25 mouse cellular contexts compared by ENCODE assay signal in genomic region chr8:66445351-66445750, GRCm38 (mm10). TPM values are rescaled to one million over a fixed set of nuclear protein-coding genes. Genes with fewer than 3 reads are reported as not detected.
DNase-seq lines count a peak whose midpoint lies in the region; ATAC-seq and TF ChIP-seq lines count a peak whose summit lies in the region.
"Had no signal": no experiment of that assay in that cellular context is flagged by ENCODE, and none has a peak within 500 bp of the region (broad histone marks: within the 10 kb centered on the region; RNA-seq: fewer than 3 reads in every experiment).

No protein-coding gene starts in this region.

- no peak overlapping the region for H3K4me2 ChIP-seq in midbrain, postnatal 0 days (ENCODE audit: low read depth, low read length, poor library complexity, severe bottlenecking)
- H3K4me2 ChIP-seq in intestine, embryonic 15.5 days (replicated peaks), result no peak overlapping the region
- H3K4me2 ChIP-seq: embryonic facial prominence, embryonic 12.5 days; embryonic facial prominence, embryonic 15.5 days; forebrain, embryonic 15.5 days; heart, embryonic 12.5 days; heart, embryonic 15.5 days; hindbrain, embryonic 14.5 days had no signal

- TF ChIP-seq CTCF in kidney, adult 2 months (conservative IDR thresholded peaks at IDR 0.05; ENCODE audit: insufficient read depth, insufficient read length, low read depth, low read length), result 0 out of 2 replicates have a peak, but pooled peaks have one; percentile 3
- TF ChIP-seq CTCF in midbrain, postnatal 0 days (IDR thresholded peaks at IDR 0.05), result peak; percentile 52
- TF ChIP-seq CTCF in MEL (IDR thresholded peaks at IDR 0.05 in 2 of 3, conservative IDR thresholded peaks at IDR 0.05 in 1 of 3; ENCODE audit: control insufficient read depth in 1 of 3, insufficient read depth in 1 of 3, low read depth in 2 of 3, low read length in 3 of 3, poor library complexity in 1 of 3, severe bottlenecking in 1 of 3), result peak in 2 of 3 experiments; percentile 7 to 41; a peak in 3 of 6 replicates

- H3K4me3 ChIP-seq in kidney, adult 2 months (ENCODE audit: insufficient read depth, low read depth, low read length), result no peak overlapping the region
- H3K4me3 ChIP-seq in midbrain, postnatal 0 days (ENCODE audit: low read depth, low read length), result no peak overlapping the region
- H3K4me3 ChIP-seq in midbrain, embryonic 10.5 days, result no peak overlapping the region
- H3K4me3 ChIP-seq in MEL (ENCODE audit: control insufficient read depth in 1 of 2, insufficient read depth in 1 of 2, low read depth in 2 of 2, low read length in 2 of 2), result no peak overlapping the region
- no peak overlapping the region for H3K4me3 ChIP-seq in intestine, embryonic 15.5 days (replicated peaks)
- H3K4me3 ChIP-seq: embryonic facial prominence, embryonic 12.5 days; embryonic facial prominence, embryonic 15.5 days; forebrain, embryonic 15.5 days; heart, embryonic 12.5 days; heart, embryonic 15.5 days had no signal

- no peak for TF ChIP-seq POLR2A in kidney, adult 2 months (IDR thresholded peaks at IDR 0.05; ENCODE audit: low read depth, low read length)
- no peak for TF ChIP-seq POLR2A in MEL (IDR thresholded peaks at IDR 0.05; ENCODE audit: control insufficient read depth in 1 of 2, insufficient read depth in 1 of 2, low read depth in 1 of 2, low read length in 2 of 2, poor library complexity in 1 of 2)

- no peaks in the 10 kb centered on the region for H3K79me2 ChIP-seq in MEL (ENCODE audit: control insufficient read depth, insufficient read depth, low read length, poor library complexity)

- no peaks in the 10 kb centered on the region for H3K27me3 ChIP-seq in kidney, adult 2 months (replicated peaks; ENCODE audit: control insufficient read depth, insufficient read depth, low read length)
- no peaks in the 10 kb centered on the region for H3K27me3 ChIP-seq in midbrain, postnatal 0 days (ENCODE audit: insufficient read depth, low read length)
- no peaks in the 10 kb centered on the region for H3K27me3 ChIP-seq in midbrain, embryonic 10.5 days (ENCODE audit: low read depth, poor library complexity, severe bottlenecking)
- H3K27me3 ChIP-seq in MEL (ENCODE audit: control insufficient read depth in 1 of 2, insufficient read depth in 2 of 2, low read length in 2 of 2), result no peaks in the 10 kb centered on the region
- H3K27me3 ChIP-seq in intestine, embryonic 15.5 days (replicated peaks), result no peaks in the 10 kb centered on the region
- H3K27me3 ChIP-seq: embryonic facial prominence, embryonic 12.5 days; embryonic facial prominence, embryonic 15.5 days; forebrain, embryonic 15.5 days; heart, embryonic 12.5 days; heart, embryonic 15.5 days had no signal

- ATAC-seq in midbrain, postnatal 0 days (ENCODE audit: low FRiP score), result no peak
- ATAC-seq in intestine, embryonic 15.5 days, result no peak
- ATAC-seq: activated CD4-positive, CD25-positive, alpha-beta regulatory T cell, adult 4 months; forebrain, embryonic 15.5 days had no signal

- H3K36me3 ChIP-seq in kidney, adult 2 months (ENCODE audit: control insufficient read depth, insufficient read depth, low read length), result no peaks in the 10 kb centered on the region
- H3K36me3 ChIP-seq in midbrain, postnatal 0 days (ENCODE audit: insufficient read depth, low read length), result no peaks in the 10 kb centered on the region
- no peaks in the 10 kb centered on the region for H3K36me3 ChIP-seq in midbrain, embryonic 10.5 days
- no peaks in the 10 kb centered on the region for H3K36me3 ChIP-seq in MEL (ENCODE audit: control insufficient read depth in 1 of 2, insufficient read depth in 2 of 2, low read length in 2 of 2)
- H3K36me3 ChIP-seq in intestine, embryonic 15.5 days, result no peaks in the 10 kb centered on the region
- H3K36me3 ChIP-seq: embryonic facial prominence, embryonic 12.5 days; embryonic facial prominence, embryonic 15.5 days; forebrain, embryonic 15.5 days; G1E; heart, embryonic 12.5 days; heart, embryonic 15.5 days had no signal

- peak; percentile 28 for TF ChIP-seq RAD21 in MEL (IDR thresholded peaks at IDR 0.05; ENCODE audit: low read depth, low read length)

- no peaks in the 10 kb centered on the region for H3K9me3 ChIP-seq in midbrain, postnatal 0 days (ENCODE audit: low read length)
- H3K9me3 ChIP-seq in midbrain, embryonic 10.5 days (replicated peaks), result no peaks in the 10 kb centered on the region
- H3K9me3 ChIP-seq in MEL (replicated peaks; ENCODE audit: insufficient read depth, low read length), result no peaks in the 10 kb centered on the region
- H3K9me3 ChIP-seq in intestine, embryonic 15.5 days, result no peaks in the 10 kb centered on the region
- H3K9me3 ChIP-seq: embryonic facial prominence, embryonic 12.5 days; embryonic facial prominence, embryonic 15.5 days; forebrain, embryonic 15.5 days; G1E; heart, embryonic 12.5 days; heart, embryonic 15.5 days had no signal

- no peak for DNase-seq in kidney, adult 2 months
- DNase-seq in kidney, postnatal 25 days, result no peak
- DNase-seq in midbrain, postnatal 0 days (ENCODE audit: low spot score), result no peak
- DNase-seq in midbrain, embryonic 10.5 days (ENCODE audit: low spot score), result no peak
- DNase-seq in MEL (ENCODE audit: low read depth, low spot score), result peak; percentile 21
- no peak for DNase-seq in cerebellum, postnatal 14 days
- DNase-seq: adrenal gland, adult 8-10 months; adrenal gland, postnatal 25 days; cerebellum, adult 18-20 months; cerebellum, adult 9-10 months; cerebellum, postnatal 25 days; gastrocnemius, postnatal 14 days; heart, adult 11 months; heart, postnatal 10 days; heart, postnatal 36 days; kidney, adult 11 months had no signal

- WGBS in kidney, adult 2 months, result 67% methylated on average over 3 of the region's 3 CpGs
- WGBS in midbrain, postnatal 0 days, result 77% methylated on average over 3 of the region's 3 CpGs
- 81% methylated on average over 3 of the region's 3 CpGs for whole genome bisulfite sequencing in midbrain, embryonic 10.5 days
- WGBS in intestine, embryonic 15.5 days, result 74% methylated on average over 3 of the region's 3 CpGs

- peaks cover 1% of the 10 kb centered on the region; the same call in 1 of the 2 replicates for H3K4me1 ChIP-seq in kidney, adult 2 months (ENCODE audit: control insufficient read depth, insufficient read depth, low read length)
- H3K4me1 ChIP-seq in midbrain, postnatal 0 days (ENCODE audit: insufficient read depth, low read length), result no peaks in the 10 kb centered on the region
- no peaks in the 10 kb centered on the region for H3K4me1 ChIP-seq in midbrain, embryonic 10.5 days
- H3K4me1 ChIP-seq in MEL (ENCODE audit: control insufficient read depth in 1 of 2, insufficient read depth in 2 of 2, low read length in 2 of 2), result no peaks in the 10 kb centered on the region; a peak in 1 of 4 replicates
- H3K4me1 ChIP-seq in intestine, embryonic 15.5 days (replicated peaks), result no peaks in the 10 kb centered on the region
- H3K4me1 ChIP-seq: embryonic facial prominence, embryonic 12.5 days; embryonic facial prominence, embryonic 15.5 days; forebrain, embryonic 15.5 days; heart, embryonic 12.5 days; heart, embryonic 15.5 days had no signal

- no peak overlapping the region for H3K27ac ChIP-seq in kidney, adult 2 months (ENCODE audit: insufficient read depth, low read depth, low read length)
- no peak overlapping the region for H3K27ac ChIP-seq in midbrain, postnatal 0 days (ENCODE audit: low read depth, low read length)
- no peak overlapping the region for H3K27ac ChIP-seq in midbrain, embryonic 10.5 days (replicated peaks)
- H3K27ac ChIP-seq in MEL (ENCODE audit: control insufficient read depth, low read depth, low read length), result no peak overlapping the region
- no peak overlapping the region for H3K27ac ChIP-seq in intestine, embryonic 15.5 days
- H3K27ac ChIP-seq: embryonic facial prominence, embryonic 12.5 days; embryonic facial prominence, embryonic 15.5 days; forebrain, embryonic 15.5 days; heart, embryonic 15.5 days; hindbrain, embryonic 14.5 days had no signal

- TF ChIP-seq EP300 in MEL (IDR thresholded peaks at IDR 0.05; ENCODE audit: low read depth in 1 of 2, low read length in 2 of 2), result no peak

- H3K9ac ChIP-seq in midbrain, postnatal 0 days (replicated peaks; ENCODE audit: low read length, poor library complexity, severe bottlenecking), result no peak overlapping the region
- no peak overlapping the region for H3K9ac ChIP-seq in MEL (ENCODE audit: control insufficient read depth, low read depth, low read length, poor library complexity, severe bottlenecking)
- no peak overlapping the region for H3K9ac ChIP-seq in intestine, embryonic 15.5 days
- H3K9ac ChIP-seq: embryonic facial prominence, embryonic 12.5 days; embryonic facial prominence, embryonic 15.5 days; forebrain, embryonic 15.5 days; heart, embryonic 12.5 days; heart, embryonic 15.5 days; hindbrain, embryonic 14.5 days had no signal

TF ChIP-seq in MEL, 35 proteins besides CTCF, POLR2A, EP300 and RAD21:
- TF ChIP-seq MEF2A (IDR thresholded peaks at IDR 0.05; ENCODE audit: extremely low read depth, insufficient replicate concordance, low read depth, low read length, poor library complexity, severe bottlenecking), result no peak
- TF ChIP-seq CHD2 (IDR thresholded peaks at IDR 0.05; ENCODE audit: low read length), result no peak
- TF ChIP-seq POLR2AphosphoS2 (IDR thresholded peaks at IDR 0.05; ENCODE audit: low read length), result no peak
- no peak for TF ChIP-seq MXI1 (IDR thresholded peaks at IDR 0.05; ENCODE audit: low read depth, low read length)
- TF ChIP-seq TAL1 (IDR thresholded peaks at IDR 0.05; ENCODE audit: low read length), result no peak

RNA-seq across cellular contexts. Expression of gene Tma16, which starts 41.0 kb away (rescaled TPM):
- 1.2 and 1.7 TPM in 2 replicates for polyA plus RNA-seq in kidney, adult 2 months (2012; rRNA removed)
- 13.3 and 14.8 TPM in 2 replicates for total RNA-seq in midbrain, postnatal 0 days (2014; rRNA removed)
- 10.9 and 12.5 TPM in 2 replicates for polyA plus RNA-seq in midbrain, postnatal 0 days (2015; fragmentation: Nextera tagmentation; extraction: Ambion mirVana)
- 18.9 and 19.5 TPM in 2 replicates for polyA plus RNA-seq in midbrain, embryonic 10.5 days (2016; fragmentation: Nextera tagmentation; extraction: Ambion mirVana)
- total RNA-seq in MEL (2012; rRNA removed), result 26.7 and 33.2 TPM in 2 replicates
- 10 to 100 TPM in 1 of 2 experiments, not detected in 1; 29.4 TPM for polyA plus RNA-seq in MEL (2012; ENCODE audit: insufficient read depth in 1 of 2, insufficient read length in 2 of 2, low read depth in 1 of 2, low replicate concordance in 2 of 2, missing spikeins in 1 of 2)
- polyA plus RNA-seq in intestine, embryonic 15.5 days (2015; fragmentation: Nextera tagmentation; extraction: Ambion mirVana), result 13.1 and 13.3 TPM in 2 replicates
